Mouse (Mus musculus) gastrocnemius, postnatal 36 days (tissue): ENCODE measurements at regions not wholly inside any gene's neighbourhood (a gene's known extent, or its start where the extent isn't known, plus 50 kb on each side); places are given as distances from the start of the nearest gene placed in this dataset.

ENCODE experiments used
- DNase-seq, 2 experiments: peaks; one replicate each; pipeline ENCODE4 v3.0.0; 2022
- intact Hi-C: fragments of 180-260 bp; cut with DNase I; formaldehyde crosslinking; loops from one replicate; pipeline ENCODE4 v1.15.1; 2025

GRCm38 (mm10) chr6:55627228-55627627 is 53.8 kb downstream of the Neurod6 start:
- DNase-seq: no peak
- intact Hi-C loops: no loop called here

- intact Hi-C loops: no loop called here
- no peak for DNase-seq
Measured at GRCm38 (mm10) chr6:55620366-55620765, 60.7 kb downstream of the Neurod6 start.

- intact Hi-C loops: no loop called here
- peak in 1 of 2 experiments; percentile 17 for DNase-seq
Measured at GRCm38 (mm10) chr6:55617922-55618481, 63.1 kb downstream of the Neurod6 start.

GRCm38 (mm10) chr6:55610395-55610794 is 70.7 kb downstream of the Neurod6 start:
- intact Hi-C loops: no loop called here
- DNase-seq: no peak

GRCm38 (mm10) chr6:55609976-55610375 is 71.1 kb downstream of the Neurod6 start:
- intact Hi-C loops: no loop called here
- DNase-seq: no peak

- DNase-seq: no peak
- intact Hi-C loops: no loop called here
Measured at GRCm38 (mm10) chr6:55609053-55609452, 72.0 kb downstream of the Neurod6 start.

- no peak for DNase-seq
- intact Hi-C loops: no loop called here
Measured at GRCm38 (mm10) chr6:55597088-55597487, 84.0 kb downstream of the Neurod6 start.

- intact Hi-C loops: no loop called here
- no peak for DNase-seq
Measured at GRCm38 (mm10) chr6:55592126-55592525, 88.9 kb downstream of the Neurod6 start.

- no peak for DNase-seq
- intact Hi-C loops: no loop called here
Measured at GRCm38 (mm10) chr6:55581106-55581505, 100.0 kb downstream of the Neurod6 start.

GRCm38 (mm10) chr6:55580036-55580435 is 101.0 kb downstream of the Neurod6 start:
- intact Hi-C loops: no loop called here

GRCm38 (mm10) chr6:55579611-55580010 is 101.5 kb downstream of the Neurod6 start:
- DNase-seq: no peak
- intact Hi-C loops: no loop called here

More at GRCm38 (mm10) chr6:55580036-55580435, 101.0 kb downstream of the Neurod6 start:
- DNase-seq: no peak

- DNase-seq: no peak
- intact Hi-C loops: no loop called here
Measured at GRCm38 (mm10) chr6:55579105-55579504, 102.0 kb downstream of the Neurod6 start.

- intact Hi-C loops: no loop called here
Measured at GRCm38 (mm10) chr6:55578051-55578450, 103.0 kb downstream of the Neurod6 start.

GRCm38 (mm10) chr6:55567521-55567920 is 113.5 kb downstream of the Neurod6 start:
- DNase-seq: no peak
- intact Hi-C loops: no loop called here

More at GRCm38 (mm10) chr6:55578051-55578450, 103.0 kb downstream of the Neurod6 start:
- no peak for DNase-seq

GRCm38 (mm10) chr6:55565260-55566209 is 113.8 kb downstream of the Adcyap1r1 start:
- intact Hi-C loops: no loop called here
- no peak for DNase-seq

GRCm38 (mm10) chr6:55560606-55561005 is 108.8 kb downstream of the Adcyap1r1 start:
- intact Hi-C loops: no loop called here

GRCm38 (mm10) chr6:55559797-55560196 is 108.0 kb downstream of the Adcyap1r1 start:
- intact Hi-C loops: no loop called here
- DNase-seq: no peak

More at GRCm38 (mm10) chr6:55560606-55561005, 108.8 kb downstream of the Adcyap1r1 start:
- DNase-seq: no peak
